Mouse (Mus musculus): ENCODE results near the gene Lxn.

Gene Lxn

GRCm38 (mm10) chr3:67463450-67464372 lies at the start of gene Lxn:
Gene Lxn, minus strand, starts transcription at chr3:67463926.
- DNase-seq (ENCODE audit: low read depth, low spot score): no peak

GRCm38 (mm10) chr3:67512807-67513206 lies 49.1 kb upstream of the Lxn start:
- DNase-seq (ENCODE audit: low read depth, low spot score): peak; percentile 72

GRCm38 (mm10) chr3:67508216-67508892 lies 44.6 kb upstream of the Lxn start:
- no peak for DNase-seq (ENCODE audit: low read depth, low spot score)

GRCm38 (mm10) chr3:67505286-67505685 lies 41.6 kb upstream of the Lxn start:
- DNase-seq (ENCODE audit: low read depth, low spot score): no peak

GRCm38 (mm10) chr3:67503878-67504277 lies 40.2 kb upstream of the Lxn start:
- DNase-seq (ENCODE audit: low read depth, low spot score): no peak

- no peak for DNase-seq (ENCODE audit: low read depth, low spot score)
These were observed 35.7 kb upstream of the Lxn start for GRCm38 (mm10) chr3:67499406-67499791.

- DNase-seq (ENCODE audit: low read depth, low spot score): no peak
These were observed 35.2 kb upstream of the Lxn start for GRCm38 (mm10) chr3:67498773-67499405.

GRCm38 (mm10) chr3:67497998-67498397 lies 34.3 kb upstream of the Lxn start:
- DNase-seq (ENCODE audit: low read depth, low spot score): no peak

GRCm38 (mm10) chr3:67496310-67496709 lies 32.6 kb upstream of the Lxn start:
- DNase-seq (ENCODE audit: low read depth, low spot score): no peak

GRCm38 (mm10) chr3:67493132-67493531 lies 29.4 kb upstream of the Lxn start:
- no peak for DNase-seq (ENCODE audit: low read depth, low spot score)

GRCm38 (mm10) chr3:67492086-67492869 lies 28.6 kb upstream of the Lxn start:
- no peak for DNase-seq (ENCODE audit: low read depth, low spot score)

- DNase-seq (ENCODE audit: low read depth, low spot score): no peak
These were observed 26.4 kb upstream of the Lxn start for GRCm38 (mm10) chr3:67490156-67490555.

GRCm38 (mm10) chr3:67485233-67485632 lies 21.5 kb upstream of the Lxn start:
- DNase-seq (ENCODE audit: low read depth, low spot score): no peak

GRCm38 (mm10) chr3:67482400-67482799 lies 18.7 kb upstream of the Lxn start:
- no peak for DNase-seq (ENCODE audit: low read depth, low spot score)

- DNase-seq (ENCODE audit: low read depth, low spot score): no peak
These were observed 16.1 kb upstream of the Lxn start for GRCm38 (mm10) chr3:67479806-67480205.

- DNase-seq (ENCODE audit: low read depth, low spot score): no peak
These were observed 9.7 kb upstream of the Lxn start for GRCm38 (mm10) chr3:67473438-67473837.

- no peak for DNase-seq (ENCODE audit: low read depth, low spot score)
These were observed 7.8 kb upstream of the Lxn start for GRCm38 (mm10) chr3:67471408-67472127.

GRCm38 (mm10) chr3:67467281-67467680 lies 3.6 kb upstream of the Lxn start:
- DNase-seq (ENCODE audit: low read depth, low spot score): no peak

- no peak for DNase-seq (ENCODE audit: low read depth, low spot score)
These were observed 2.9 kb upstream of the Lxn start for GRCm38 (mm10) chr3:67466576-67466975.

- DNase-seq (ENCODE audit: low read depth, low spot score): no peak
These were observed 725 bp downstream of the Lxn start for GRCm38 (mm10) chr3:67463001-67463400.

- DNase-seq (ENCODE audit: low read depth, low spot score): no peak
These were observed 1.1 kb downstream of the Lxn start for GRCm38 (mm10) chr3:67462578-67462977.

Data from retina, postnatal 7 days (tissue).